Mouse (Mus musculus): ENCODE measurements around the gene Snd1.

DNA sequence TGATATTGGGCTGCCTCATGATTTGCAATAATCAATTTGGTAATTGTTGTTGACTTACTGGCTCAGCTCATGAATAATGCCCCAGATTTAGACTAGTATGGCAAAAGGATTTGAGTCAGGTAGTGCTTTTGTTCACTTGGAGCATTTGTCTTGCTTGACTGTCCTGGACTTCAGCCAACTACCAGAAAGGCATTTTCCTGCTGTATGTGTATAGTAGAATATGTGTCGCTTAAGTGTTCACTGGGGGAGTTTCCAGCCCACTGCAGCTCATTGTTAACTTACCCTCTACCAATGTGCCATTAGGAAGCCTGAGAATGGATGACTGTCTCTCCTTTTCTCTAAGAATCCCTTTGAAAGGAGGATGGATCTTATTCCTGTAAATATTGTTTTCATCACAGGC lies 268.6 kb downstream of the Snd1 start:
- TF ChIP-seq MAX (IDR thresholded peaks at IDR 0.05; ENCODE audit: low read length) = no peak
- no peak for TF ChIP-seq POLR2A (IDR thresholded peaks at IDR 0.05; ENCODE audit: low read depth, low read length)
- TF ChIP-seq MEF2A (IDR thresholded peaks at IDR 0.05; ENCODE audit: borderline replicate concordance, low read depth, low read length) = no peak
- no peak for TF ChIP-seq CTCF (conservative IDR thresholded peaks at IDR 0.05 in 1 of 2, IDR thresholded peaks at IDR 0.05 in 1 of 2; ENCODE audit: low read depth in 2 of 2, low read length in 2 of 2)
- TF ChIP-seq ELF1 (IDR thresholded peaks at IDR 0.05; ENCODE audit: low read depth, low read length) = no peak
- TF ChIP-seq MXI1 (IDR thresholded peaks at IDR 0.05; ENCODE audit: low read depth, low read length) = no peak
- no peak for TF ChIP-seq NRF1 (IDR thresholded peaks at IDR 0.05; ENCODE audit: low read depth, low read length)
- TF ChIP-seq MYC (IDR thresholded peaks at IDR 0.05; ENCODE audit: low read depth, low read length) = no peak
- TF ChIP-seq E2F4 (IDR thresholded peaks at IDR 0.05; ENCODE audit: insufficient replicate concordance, low read depth, low read length) = no peak
- TF ChIP-seq SIN3A (IDR thresholded peaks at IDR 0.05; ENCODE audit: low read length) = no peak
- no peak for TF ChIP-seq HCFC1 (IDR thresholded peaks at IDR 0.05; ENCODE audit: low read depth, low read length)
- no peak for TF ChIP-seq UBTF (IDR thresholded peaks at IDR 0.05; ENCODE audit: low read depth, low read length)
- TF ChIP-seq MAZ (IDR thresholded peaks at IDR 0.05; ENCODE audit: low read depth, low read length) = no peak
- no peak for TF ChIP-seq TCF12 (IDR thresholded peaks at IDR 0.05; ENCODE audit: low read depth, low read length)
